Mouse (Mus musculus) midbrain, postnatal 0 days (tissue): ENCODE results near the gene Primpol. TPM values are rescaled to one million over a fixed set of nuclear protein-coding genes. Genes with fewer than 3 reads are reported as not detected.

Experiments used
- ATAC-seq: fragments of 200-750 bp; cut with Nextera tagmentation; 2 replicates; pipeline ENCODE4 v1.8.0; 2017; ENCODE audit warnings: moderate number of reproducible peaks, mild to moderate bottlenecking, moderate TSS enrichment, moderate library complexity; ENCODE audit not compliant: low FRiP score
- DNase-seq: peaks from one replicate; pipeline ENCODE4 v3.0.0-alpha.2; 2015; ENCODE audit warnings: low spot score
- H3K27ac ChIP-seq: fragments of 300-500 bp; sonication (generic); 2 replicates; pipeline ENCODE4 v1.5.1; 2014; ENCODE audit warnings: low read depth, mild to moderate bottlenecking, low read length, mixed read lengths
- H3K27me3 ChIP-seq: fragments of 300-500 bp; sonication (generic); 2 replicates; pipeline ENCODE4 v1.6.1; 2014; ENCODE audit warnings: low read length, control low read depth, mixed read lengths; ENCODE audit not compliant: insufficient read depth
- H3K36me3 ChIP-seq: fragments of 300-500 bp; sonication (generic); 2 replicates; pipeline ENCODE4 v1.6.1; 2014; ENCODE audit warnings: low read length, control low read depth, mixed read lengths; ENCODE audit not compliant: insufficient read depth
- H3K4me1 ChIP-seq: fragments of 300-500 bp; sonication (generic); 2 replicates; pipeline ENCODE4 v1.6.1; 2014; ENCODE audit warnings: mild to moderate bottlenecking, control low read depth, antibody characterized with exemption, low read length, mixed read lengths; ENCODE audit not compliant: insufficient read depth
- H3K4me2 ChIP-seq: fragments of 300-500 bp; sonication (generic); 2 replicates; pipeline ENCODE4 v1.6.1; 2014; ENCODE audit warnings: low read depth, mild to moderate bottlenecking, low read length, mixed read lengths; ENCODE audit not compliant: poor library complexity, severe bottlenecking
- H3K4me3 ChIP-seq: fragments of 300-500 bp; sonication (generic); 2 replicates; pipeline ENCODE4 v1.5.1; 2014; ENCODE audit warnings: low read depth, mild to moderate bottlenecking, low read length, moderate library complexity
- H3K9ac ChIP-seq: fragments of 300-500 bp; sonication (generic); replicated peaks from 2 replicates; pipeline ENCODE4 v1.6.1; 2014; ENCODE audit warnings: mild to moderate bottlenecking, low read length, moderate library complexity, mixed read lengths; ENCODE audit not compliant: poor library complexity, severe bottlenecking
- H3K9me3 ChIP-seq: fragments of 300-500 bp; sonication (generic); 2 replicates; pipeline ENCODE4 v1.6.1; 2016; ENCODE audit warnings: low read length, control low read depth
- CTCF ChIP-seq: IDR thresholded peaks from 2 replicates; pipeline ENCODE4 v1.5.1; 2016; ENCODE audit warnings: antibody characterized with exemption, mild to moderate bottlenecking
- WGBS: fragments of 180-500 bp; shearing (Covaris S2); extraction: QIAGEN DNeasy Blood & Tissue Kit; methylation state at CpG from one replicate; pipeline ENCODE4 v1.1.7; 2014; 5-methylcytosine and 5-hydroxymethylcytosine counted together
- polyA plus RNA-seq: library from polyadenylated mRNA; unstranded; fragments of >200 nt; fragmentation: Nextera tagmentation; extraction: Ambion mirVana; gene quantifications from 2 replicates; pipeline ENCODE4 v1.2.1, GENCODE M21; 2015
- total RNA-seq: library from RNA; depleted of rRNA; stranded (reverse); fragments of >200 nt; gene quantifications from 2 replicates; pipeline ENCODE4 v1.2.3, GENCODE M21; 2014

The Primpol gene
- total and polyA plus RNA-seq, 2 experiments from 2014 or later: 4.6 to 4.7 TPM

- TF ChIP-seq CTCF: no peak
- H3K9ac ChIP-seq: no peak overlapping the region
Observed at GRCm38 (mm10) chr8:46567946-46568345, 49.1 kb downstream of the Primpol start.

GRCm38 (mm10) chr8:46566914-46567529 lies 50.0 kb downstream of the Primpol start:
- H3K4me3 ChIP-seq: no peak overlapping the region
- no peak overlapping the region for H3K9ac ChIP-seq
- no peaks in the 10 kb centered on the region for H3K27me3 ChIP-seq
- H3K27ac ChIP-seq: no peak overlapping the region
- TF ChIP-seq CTCF: no peak
- no peaks in the 10 kb centered on the region for H3K36me3 ChIP-seq
- DNase-seq: no peak
- no peaks in the 10 kb centered on the region for H3K9me3 ChIP-seq
- no peak overlapping the region for H3K4me2 ChIP-seq
- ATAC-seq: no peak
- WGBS: 86% methylated on average over 7 of the region's 7 CpGs
- no peaks in the 10 kb centered on the region for H3K4me1 ChIP-seq

More at GRCm38 (mm10) chr8:46567946-46568345, 49.1 kb downstream of the Primpol start:
- no peak overlapping the region for H3K27ac ChIP-seq
- no peaks in the 10 kb centered on the region for H3K27me3 ChIP-seq
- DNase-seq (no peak), ATAC-seq (no peak)
- no peaks in the 10 kb centered on the region for H3K9me3 ChIP-seq
- 95% methylated on average over 8 of the region's 8 CpGs for whole genome bisulfite sequencing
- H3K36me3 ChIP-seq: 0 out of 2 replicates have a peak, but pooled peaks cover under 1% of the 10 kb centered on the region
- H3K4me2 ChIP-seq: no peak overlapping the region
- H3K4me3 ChIP-seq: no peak overlapping the region
- H3K4me1 ChIP-seq: no peaks in the 10 kb centered on the region

GRCm38 (mm10) chr8:46562333-46562732 lies 54.7 kb downstream of the Primpol start:
- TF ChIP-seq CTCF: no peak
- no peak for ATAC-seq
- H3K36me3 ChIP-seq: no peaks in the 10 kb centered on the region
- no peak for DNase-seq
- no peak overlapping the region for H3K4me2 ChIP-seq
- no peak overlapping the region for H3K4me3 ChIP-seq
- H3K9me3 ChIP-seq: no peaks in the 10 kb centered on the region
- 92% methylated on average over 16 of the region's 16 CpGs for WGBS
- H3K9ac ChIP-seq: no peak overlapping the region
- H3K27ac ChIP-seq: no peak overlapping the region
- no peaks in the 10 kb centered on the region for H3K4me1 ChIP-seq
- H3K27me3 ChIP-seq: no peaks in the 10 kb centered on the region

- Histone ChIP-seq H3K27me3 (no peaks in the 10 kb centered on the region), H3K4me1 (no peaks in the 10 kb centered on the region), H3K36me3 (no peaks in the 10 kb centered on the region), H3K9ac (no peak overlapping the region), H3K9me3 (no peaks in the 10 kb centered on the region), H3K4me3 (no peak overlapping the region), H3K27ac (no peak overlapping the region), H3K4me2 (no peak overlapping the region)
- TF ChIP-seq CTCF: peak; percentile 61
- peak; percentile 39 for DNase-seq
- no peak for ATAC-seq
- WGBS: 78% methylated on average over 6 of the region's 6 CpGs
Observed at GRCm38 (mm10) chr8:46559428-46559827, 57.6 kb downstream of the Primpol start.

- Histone ChIP-seq H3K27ac (no peak overlapping the region), H3K4me1 (peaks cover 4% of the 10 kb centered on the region; the same call in 1 of the 2 replicates), H3K27me3 (no peaks in the 10 kb centered on the region), H3K4me3 (peak overlapping the region; percentile 66), H3K4me2 (peak overlapping the region; percentile 66), H3K36me3 (no peaks in the 10 kb centered on the region), H3K9ac (peak overlapping the region; percentile 44; the same call in 1 of the 2 replicates), H3K9me3 (no peaks in the 10 kb centered on the region)
- DNase-seq: no peak
- no peak for ATAC-seq
- 3% methylated on average over 10 of the region's 10 CpGs for WGBS
- no peak for TF ChIP-seq CTCF
Observed at GRCm38 (mm10) chr8:46552441-46552765, 64.6 kb downstream of the Primpol start.

- peak; percentile 100 for DNase-seq
Observed at GRCm38 (mm10) chr8:46551615-46552440, 65.2 kb downstream of the Primpol start, which contains the start of gene Cenpu. TSS of gene Cenpu (plus strand) at chr8:46552028.

More at GRCm38 (mm10) chr8:46551615-46552440, 65.2 kb downstream of the Primpol start, which contains the start of gene Cenpu:
- TF ChIP-seq CTCF: no peak
- peak within 1 kb of the TSS; percentile 66 for H3K4me3 ChIP-seq
- under 1% methylated on average over 50 of the region's 50 CpGs for WGBS
- H3K4me1 ChIP-seq: peaks cover 4% of the 10 kb centered on the region; the same call in 1 of the 2 replicates
- peak within 1 kb of the TSS; percentile 64 for H3K27ac ChIP-seq
- no peaks in the 10 kb centered on the region for H3K27me3 ChIP-seq
- peak within 1 kb of the TSS; percentile 66 for H3K4me2 ChIP-seq
- no peaks in the 10 kb centered on the region for H3K9me3 ChIP-seq
- no peaks in the 10 kb centered on the region for H3K36me3 ChIP-seq
- peak within 1 kb of the TSS; percentile 44; the same call in 1 of the 2 replicates for H3K9ac ChIP-seq
- peak; percentile 100 for ATAC-seq
